Mouse (Mus musculus): ENCODE results near the gene Lix1l. TPM values are rescaled to one million over a fixed set of nuclear protein-coding genes. Genes with fewer than 3 reads are reported as not detected.
"Not testable (repeated sequence)": the region's sequence is repeated elsewhere in the genome, so short reads cannot be mapped to it uniquely, and the experiment has no call there.

Gene Lix1l
- polyA plus RNA-seq, 1 experiment from 2014 or later: 0.45 TPM

DNA sequence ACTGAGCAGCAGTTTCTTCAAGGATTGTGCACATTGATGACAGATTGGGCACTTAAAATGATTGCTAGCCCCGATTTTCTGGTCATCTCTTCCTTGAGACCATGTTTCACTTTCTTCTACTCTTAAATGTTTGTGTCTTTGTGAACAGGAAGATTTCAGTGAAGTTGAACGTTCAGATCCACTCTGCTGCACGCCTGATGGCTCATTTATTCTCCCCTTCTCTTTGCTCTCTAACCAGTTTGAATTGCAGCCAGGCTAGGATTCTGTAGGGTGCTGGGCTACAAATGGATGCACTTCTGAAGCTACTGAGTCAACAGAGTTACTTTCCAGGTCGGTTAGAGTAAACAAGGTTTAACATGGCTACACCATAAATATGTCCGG, 1.7 kb downstream of the Lix1l start:
- H3K27me3 ChIP-seq (ENCODE audit: insufficient read depth, low read length): peaks cover 38% of the 10 kb centered on the region
- H3K9me3 ChIP-seq (ENCODE audit: low read length): no peaks in the 10 kb centered on the region
- 47% methylated on average over 5 of the region's 5 CpGs for WGBS (ENCODE audit: insufficient replicate concordance)
- H3K36me3 ChIP-seq (replicated peaks; ENCODE audit: insufficient read depth, low read length): no peaks in the 10 kb centered on the region
- DNase-seq: no peak
- H3K9ac ChIP-seq (replicated peaks): no peak overlapping the region
- no peak overlapping the region for H3K27ac ChIP-seq (ENCODE audit: low read depth)
- peak overlapping the region; percentile 96 for H3K4me2 ChIP-seq (ENCODE audit: low read depth, low read length)
- TF ChIP-seq CTCF (IDR thresholded peaks at IDR 0.05; ENCODE audit: low read depth) (no peak), EP300 (IDR thresholded peaks at IDR 0.05; ENCODE audit: low read depth) (no peak)
- no peak for ATAC-seq
- no peak overlapping the region for H3K4me3 ChIP-seq (ENCODE audit: low read depth, low read length)
- peaks cover 7% of the 10 kb centered on the region for H3K4me1 ChIP-seq (ENCODE audit: insufficient read depth)

DNA sequence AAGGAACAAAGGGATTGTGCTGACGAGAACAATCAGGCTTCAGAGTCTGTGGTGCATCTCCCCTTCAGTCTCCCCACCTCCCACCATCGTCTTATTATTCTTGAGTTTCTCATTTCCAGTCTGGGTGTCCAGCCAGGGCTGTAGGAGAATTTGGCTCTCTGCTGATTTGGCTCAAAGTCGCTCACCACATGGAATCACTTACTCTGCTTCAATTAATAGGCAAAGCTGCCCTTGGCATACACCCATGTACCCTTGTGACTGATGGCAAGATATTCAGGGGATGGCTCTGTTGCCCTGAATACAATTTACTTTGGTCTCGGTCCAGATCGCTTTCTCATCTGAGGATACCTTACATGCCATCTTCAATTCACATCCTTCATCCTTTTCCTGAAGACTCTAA, 2.4 kb downstream of the Lix1l start:
- H3K9me3 ChIP-seq (ENCODE audit: low read length): no peaks in the 10 kb centered on the region
- TF ChIP-seq CTCF (IDR thresholded peaks at IDR 0.05; ENCODE audit: low read depth): no peak
- no peak for TF ChIP-seq EP300 (IDR thresholded peaks at IDR 0.05; ENCODE audit: low read depth)
- WGBS (ENCODE audit: insufficient replicate concordance): 67% methylated on average over 5 of the region's 5 CpGs
- peaks cover 32% of the 10 kb centered on the region for H3K27me3 ChIP-seq (ENCODE audit: insufficient read depth, low read length)
- no peaks in the 10 kb centered on the region for H3K36me3 ChIP-seq (replicated peaks; ENCODE audit: insufficient read depth, low read length)
- no peak overlapping the region for H3K9ac ChIP-seq (replicated peaks)
- no peak overlapping the region for H3K4me3 ChIP-seq (ENCODE audit: low read depth, low read length)
- peaks cover 1% of the 10 kb centered on the region; the same call in 1 of the 2 replicates for H3K4me1 ChIP-seq (ENCODE audit: insufficient read depth)
- no peak overlapping the region for H3K4me2 ChIP-seq (ENCODE audit: low read depth, low read length)
- no peak for ATAC-seq
- no peak for DNase-seq
- H3K27ac ChIP-seq (ENCODE audit: low read depth): no peak overlapping the region

DNA sequence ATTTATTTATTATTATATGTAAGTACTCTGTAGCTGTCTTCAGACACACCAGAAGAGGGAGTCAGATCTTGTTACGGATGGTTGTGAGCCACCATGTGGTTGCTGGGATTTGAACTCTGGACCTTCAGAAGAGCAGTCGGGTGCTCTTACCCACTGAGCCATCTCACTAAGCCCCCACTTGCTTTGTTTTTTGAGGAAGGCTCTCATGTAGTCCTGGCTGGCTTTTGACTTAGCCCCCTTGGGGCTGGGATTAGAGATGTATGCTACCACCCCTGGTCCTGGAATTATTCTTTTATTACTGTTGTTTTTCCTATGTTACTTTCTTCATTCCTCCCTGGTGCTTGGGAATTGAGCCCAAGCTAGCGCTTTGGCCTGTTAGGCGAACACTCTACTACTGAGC, 5.1 kb downstream of the Lix1l start:
- not testable (repeated sequence) for H3K9me3 ChIP-seq (ENCODE audit: low read length); H3K27ac ChIP-seq (ENCODE audit: low read depth); H3K4me2 ChIP-seq (ENCODE audit: low read depth, low read length); H3K4me3 ChIP-seq (ENCODE audit: low read depth, low read length); ATAC-seq; H3K9ac ChIP-seq (replicated peaks); H3K27me3 ChIP-seq (ENCODE audit: insufficient read depth, low read length); H3K4me1 ChIP-seq (ENCODE audit: insufficient read depth); H3K36me3 ChIP-seq (replicated peaks; ENCODE audit: insufficient read depth, low read length); DNase-seq
- WGBS (ENCODE audit: insufficient replicate concordance): 73% methylated on average over 3 of the region's 4 CpGs

DNA sequence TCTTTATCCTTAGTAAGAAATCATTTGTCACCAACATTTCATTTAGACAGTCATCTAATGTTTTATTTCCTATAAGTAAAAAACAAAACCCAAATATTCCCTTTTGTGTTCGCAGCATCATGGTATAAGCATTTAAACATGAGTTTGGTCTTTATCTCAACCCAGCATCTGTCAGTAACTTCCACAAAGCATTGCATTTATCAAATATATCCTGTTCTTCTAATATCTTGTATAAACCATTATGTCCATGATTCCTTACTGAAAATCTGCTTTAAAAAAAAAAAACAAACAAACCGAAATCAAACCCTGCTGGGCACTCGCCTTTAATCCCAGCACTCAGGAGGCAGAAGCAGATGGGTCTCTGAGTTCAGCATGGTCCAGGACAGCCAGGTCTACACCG, 5.7 kb downstream of the Lix1l start:
- WGBS (ENCODE audit: insufficient replicate concordance): 78% methylated on average over 4 of the region's 4 CpGs

DNA sequence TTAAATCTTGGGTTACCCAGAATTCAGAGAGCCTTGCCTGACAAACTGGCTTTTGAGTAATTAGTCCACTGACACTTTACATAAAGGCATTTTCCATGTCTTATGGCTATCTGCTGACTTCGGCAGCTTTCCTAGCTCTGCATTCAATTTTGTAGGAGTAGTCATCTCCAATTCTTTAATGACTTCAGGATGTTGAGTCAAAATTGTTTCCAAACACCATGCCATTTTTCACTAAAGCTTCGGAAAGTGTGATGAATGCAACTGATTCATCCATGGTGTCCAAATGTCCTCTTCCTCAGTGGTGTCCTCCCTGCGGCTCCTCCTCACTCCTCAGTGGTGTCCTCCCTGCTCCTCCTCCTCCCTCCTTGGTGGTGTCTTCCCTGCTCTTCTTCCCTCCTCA, 17.0 kb downstream of the Lix1l start:
- DNase-seq: no peak

More for the DNA sequence above, 5.7 kb downstream of the Lix1l start:
- no peak for TF ChIP-seq EP300 (IDR thresholded peaks at IDR 0.05; ENCODE audit: low read depth)
- no peak for TF ChIP-seq CTCF (IDR thresholded peaks at IDR 0.05; ENCODE audit: low read depth)
- DNase-seq (no peak), ATAC-seq (no peak)
- Histone ChIP-seq H3K4me2 (ENCODE audit: low read depth, low read length) (no peak overlapping the region), H3K9me3 (ENCODE audit: low read length) (no peaks in the 10 kb centered on the region), H3K36me3 (replicated peaks; ENCODE audit: insufficient read depth, low read length) (no peaks in the 10 kb centered on the region), H3K4me3 (ENCODE audit: low read depth, low read length) (no peak overlapping the region), H3K27me3 (ENCODE audit: insufficient read depth, low read length) (peaks cover 3% of the 10 kb centered on the region), H3K4me1 (ENCODE audit: insufficient read depth) (no peaks in the 10 kb centered on the region), H3K9ac (replicated peaks) (no peak overlapping the region), H3K27ac (ENCODE audit: low read depth) (no peak overlapping the region)

DNA sequence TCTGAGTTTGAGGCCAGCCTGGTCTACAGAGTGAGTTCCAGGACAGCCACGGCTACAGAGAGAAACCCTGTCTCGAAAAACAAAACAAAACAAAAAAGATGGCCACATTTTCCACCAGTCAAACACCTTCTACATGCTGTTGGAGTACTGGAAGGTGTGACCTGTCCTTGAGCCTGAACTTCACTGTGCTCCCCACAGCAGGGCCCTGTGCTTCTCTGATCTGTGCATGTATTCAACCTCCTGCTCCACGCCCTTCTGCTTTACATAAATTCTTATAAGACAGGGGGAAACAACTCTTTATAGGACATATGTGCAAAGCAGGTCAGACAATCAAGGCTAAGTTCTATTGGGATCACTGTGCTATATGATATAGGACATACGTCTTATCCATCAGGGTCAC, 22.3 kb downstream of the Lix1l start:
- Histone ChIP-seq H3K4me1 (ENCODE audit: insufficient read depth) (no peaks in the 10 kb centered on the region), H3K4me3 (ENCODE audit: low read depth, low read length) (no peak overlapping the region), H3K27ac (ENCODE audit: low read depth) (no peak overlapping the region), H3K9ac (replicated peaks) (no peak overlapping the region), H3K4me2 (ENCODE audit: low read depth, low read length) (no peak overlapping the region), H3K27me3 (ENCODE audit: insufficient read depth, low read length) (no peaks in the 10 kb centered on the region), H3K9me3 (ENCODE audit: low read length) (no peaks in the 10 kb centered on the region), H3K36me3 (replicated peaks; ENCODE audit: insufficient read depth, low read length) (peaks cover 17% of the 10 kb centered on the region; the same call in 1 of the 2 replicates)
- WGBS (ENCODE audit: insufficient replicate concordance): 83% methylated on average over 4 of the region's 4 CpGs
- DNase-seq (no peak), ATAC-seq (no peak)
- TF ChIP-seq EP300 (IDR thresholded peaks at IDR 0.05; ENCODE audit: low read depth) (no peak), CTCF (IDR thresholded peaks at IDR 0.05; ENCODE audit: low read depth) (no peak)

More for the DNA sequence above, 17.0 kb downstream of the Lix1l start:
- 0 out of 2 replicates have a peak, but pooled peaks cover 6% of the 10 kb centered on the region for H3K36me3 ChIP-seq (replicated peaks; ENCODE audit: insufficient read depth, low read length)
- H3K27ac ChIP-seq (ENCODE audit: low read depth): no peak overlapping the region
- no peak overlapping the region for H3K4me2 ChIP-seq (ENCODE audit: low read depth, low read length)
- H3K9ac ChIP-seq (replicated peaks): no peak overlapping the region
- no peaks in the 10 kb centered on the region for H3K27me3 ChIP-seq (ENCODE audit: insufficient read depth, low read length)
- no peaks in the 10 kb centered on the region for H3K9me3 ChIP-seq (ENCODE audit: low read length)
- ATAC-seq: no peak
- TF ChIP-seq CTCF (IDR thresholded peaks at IDR 0.05; ENCODE audit: low read depth): no peak
- no peak for TF ChIP-seq EP300 (IDR thresholded peaks at IDR 0.05; ENCODE audit: low read depth)
- no peaks in the 10 kb centered on the region for H3K4me1 ChIP-seq (ENCODE audit: insufficient read depth)
- WGBS (ENCODE audit: insufficient replicate concordance): 81% methylated on average over 3 of the region's 3 CpGs
- no peak overlapping the region for H3K4me3 ChIP-seq (ENCODE audit: low read depth, low read length)

Data from liver, postnatal 0 days (tissue).